Mouse (Mus musculus) cerebellum, postnatal 36 days (tissue): ENCODE data around the gene Grm3.

Experiments
- DNase-seq, 2 experiments: peaks; one replicate each; pipeline ENCODE4 v3.0.0; 2021 to 2022; ENCODE audit warnings: mixed read lengths in 2 of 2

The Grm3 gene

GRCm38 (mm10) chr5:9724956-9725600 lies at the start of gene Grm3:
Grm3 (minus strand) TSS chr5:9725170.
- peak; percentile 16 to 17 for DNase-seq

GRCm38 (mm10) chr5:9755751-9756150 lies 30.8 kb upstream of the Grm3 start:
- DNase-seq = no peak

GRCm38 (mm10) chr5:9748184-9748583 lies 23.2 kb upstream of the Grm3 start:
- no peak for DNase-seq

- no peak for DNase-seq
Observed at GRCm38 (mm10) chr5:9744120-9744519, 19.1 kb upstream of the Grm3 start.

- DNase-seq = peak; percentile 29 to 32
Observed at GRCm38 (mm10) chr5:9725601-9726268, 765 bp upstream of the Grm3 start.

- peak in 1 of 2 experiments; percentile 6 for DNase-seq
Observed at GRCm38 (mm10) chr5:9724287-9724955, 549 bp downstream of the Grm3 start.

GRCm38 (mm10) chr5:9721136-9721535 lies 3.8 kb downstream of the Grm3 start:
- no peak for DNase-seq

- no peak for DNase-seq
Observed at GRCm38 (mm10) chr5:9716295-9716694, 8.7 kb downstream of the Grm3 start.

- DNase-seq = no peak
Observed at GRCm38 (mm10) chr5:9707096-9707495, 17.9 kb downstream of the Grm3 start.

GRCm38 (mm10) chr5:9703385-9704009 lies 21.5 kb downstream of the Grm3 start:
- DNase-seq = no peak

- DNase-seq = no peak
Observed at GRCm38 (mm10) chr5:9702656-9703384, 22.1 kb downstream of the Grm3 start.

- DNase-seq = no peak
Observed at GRCm38 (mm10) chr5:9692333-9692732, 32.6 kb downstream of the Grm3 start.

- DNase-seq = no peak
Observed at GRCm38 (mm10) chr5:9690599-9691242, 34.2 kb downstream of the Grm3 start.

- no peak for DNase-seq
Observed at GRCm38 (mm10) chr5:9690192-9690591, 34.8 kb downstream of the Grm3 start.

GRCm38 (mm10) chr5:9683204-9683603 lies 41.8 kb downstream of the Grm3 start:
- no peak for DNase-seq

GRCm38 (mm10) chr5:9669002-9669401 lies 56.0 kb downstream of the Grm3 start:
- no peak for DNase-seq

GRCm38 (mm10) chr5:9663416-9663815 lies 61.6 kb downstream of the Grm3 start:
- DNase-seq = no peak

- no peak for DNase-seq
Observed at GRCm38 (mm10) chr5:9661870-9662589, 62.9 kb downstream of the Grm3 start.

GRCm38 (mm10) chr5:9638612-9639011 lies 86.4 kb downstream of the Grm3 start:
- no peak for DNase-seq

- DNase-seq = peak in 1 of 2 experiments; percentile 9
Observed at GRCm38 (mm10) chr5:9627220-9627619, 97.8 kb downstream of the Grm3 start.

- DNase-seq = no peak
Observed at GRCm38 (mm10) chr5:9624396-9624795, 100.6 kb downstream of the Grm3 start.

GRCm38 (mm10) chr5:9623095-9623459 lies 101.9 kb downstream of the Grm3 start:
- no peak for DNase-seq
